Mouse (Mus musculus): ENCODE data around the gene Dtx2. TPM values are rescaled to one million over a fixed set of nuclear protein-coding genes. Genes with fewer than 3 reads are reported as not detected.

The Dtx2 gene
- polyA plus RNA-seq, 1 experiment from 2014 or later: 28.8 TPM

GRCm38 (mm10) chr5:135979381-135979780, 15.2 kb upstream of the Dtx2 start:
- Histone ChIP-seq H3K27me3 (no peaks in the 10 kb centered on the region), H3K9ac (replicated peaks) (no peak overlapping the region), H3K4me2 (replicated peaks) (no peak overlapping the region), H3K9me3 (no peaks in the 10 kb centered on the region), H3K4me1 (replicated peaks) (no peaks in the 10 kb centered on the region), H3K36me3 (no peaks in the 10 kb centered on the region), H3K4me3 (replicated peaks) (no peak overlapping the region), H3K27ac (no peak overlapping the region)
- ATAC-seq: no peak
- WGBS: 74% methylated on average over 5 of the region's 5 CpGs

- 78% methylated on average over 8 of the region's 8 CpGs for WGBS
- Histone ChIP-seq H3K4me1 (replicated peaks) (no peaks in the 10 kb centered on the region), H3K4me2 (replicated peaks) (no peak within 1 kb of the TSS), H3K27me3 (no peaks in the 10 kb centered on the region), H3K36me3 (no peaks in the 10 kb centered on the region), H3K9me3 (no peaks in the 10 kb centered on the region), H3K9ac (replicated peaks) (no peak within 1 kb of the TSS), H3K27ac (no peak within 1 kb of the TSS), H3K4me3 (replicated peaks) (no peak within 1 kb of the TSS)
- ATAC-seq: no peak
Measured at GRCm38 (mm10) chr5:135979904-135980303, 14.7 kb upstream of the Dtx2 start, which contains the start of gene Zp3. Gene Zp3 (plus strand): TSS chr5:135980099.

GRCm38 (mm10) chr5:135982398-135982797, 12.2 kb upstream of the Dtx2 start:
- Histone ChIP-seq H3K27ac (no peak overlapping the region), H3K27me3 (no peaks in the 10 kb centered on the region), H3K36me3 (no peaks in the 10 kb centered on the region), H3K4me2 (replicated peaks) (no peak overlapping the region), H3K9ac (replicated peaks) (no peak overlapping the region), H3K9me3 (no peaks in the 10 kb centered on the region), H3K4me3 (replicated peaks) (no peak overlapping the region), H3K4me1 (replicated peaks) (no peaks in the 10 kb centered on the region)
- no peak for ATAC-seq
- 35% methylated on average over 6 of the region's 6 CpGs for WGBS

- WGBS: 67% methylated on average over 6 of the region's 6 CpGs
- H3K36me3 ChIP-seq: no peaks in the 10 kb centered on the region
- H3K9me3 ChIP-seq: no peaks in the 10 kb centered on the region
- H3K27me3 ChIP-seq: no peaks in the 10 kb centered on the region
- no peaks in the 10 kb centered on the region for H3K4me1 ChIP-seq (replicated peaks)
- no peak overlapping the region for H3K27ac ChIP-seq
- H3K9ac ChIP-seq (replicated peaks): no peak overlapping the region
- no peak for ATAC-seq
- no peak overlapping the region for H3K4me3 ChIP-seq (replicated peaks)
- no peak overlapping the region for H3K4me2 ChIP-seq (replicated peaks)
Measured at GRCm38 (mm10) chr5:135984546-135985044, 10.0 kb upstream of the Dtx2 start.

GRCm38 (mm10) chr5:135987248-135987647, 7.4 kb upstream of the Dtx2 start:
- no peak for ATAC-seq
- no peak overlapping the region for H3K9ac ChIP-seq (replicated peaks)
- no peaks in the 10 kb centered on the region for H3K9me3 ChIP-seq
- no peaks in the 10 kb centered on the region for H3K27me3 ChIP-seq
- no peak overlapping the region for H3K4me3 ChIP-seq (replicated peaks)
- no peaks in the 10 kb centered on the region for H3K36me3 ChIP-seq
- H3K27ac ChIP-seq: no peak overlapping the region
- H3K4me2 ChIP-seq (replicated peaks): no peak overlapping the region
- H3K4me1 ChIP-seq (replicated peaks): no peaks in the 10 kb centered on the region
- WGBS: 57% methylated on average over 11 of the region's 11 CpGs

GRCm38 (mm10) chr5:135990601-135991000, 4.0 kb upstream of the Dtx2 start:
- peaks cover 4% of the 10 kb centered on the region for H3K4me1 ChIP-seq (replicated peaks)
- no peak overlapping the region for H3K27ac ChIP-seq
- no peaks in the 10 kb centered on the region for H3K36me3 ChIP-seq
- no peak for ATAC-seq
- no peak overlapping the region for H3K9ac ChIP-seq (replicated peaks)
- H3K27me3 ChIP-seq: no peaks in the 10 kb centered on the region
- no peak overlapping the region for H3K4me3 ChIP-seq (replicated peaks)
- no peak overlapping the region for H3K4me2 ChIP-seq (replicated peaks)
- H3K9me3 ChIP-seq: no peaks in the 10 kb centered on the region
- 70% methylated on average over 5 of the region's 5 CpGs for WGBS

GRCm38 (mm10) chr5:135993381-135993965, 1.1 kb upstream of the Dtx2 start:
- H3K36me3 ChIP-seq: peaks cover 22% of the 10 kb centered on the region
- H3K27ac ChIP-seq: no peak overlapping the region
- no peaks in the 10 kb centered on the region for H3K9me3 ChIP-seq
- H3K4me3 ChIP-seq (replicated peaks): no peak overlapping the region
- peaks cover 16% of the 10 kb centered on the region for H3K4me1 ChIP-seq (replicated peaks)
- ATAC-seq: no peak
- no peak overlapping the region for H3K4me2 ChIP-seq (replicated peaks)
- 59% methylated on average over 5 of the region's 5 CpGs for WGBS
- no peak overlapping the region for H3K9ac ChIP-seq (replicated peaks)
- no peaks in the 10 kb centered on the region for H3K27me3 ChIP-seq

- Histone ChIP-seq H3K36me3 (peaks cover 30% of the 10 kb centered on the region), H3K9me3 (no peaks in the 10 kb centered on the region), H3K4me2 (replicated peaks) (no peak overlapping the region), H3K27ac (no peak overlapping the region), H3K9ac (replicated peaks) (no peak overlapping the region), H3K27me3 (no peaks in the 10 kb centered on the region), H3K4me3 (replicated peaks) (peak overlapping the region; percentile 84; the same call in 1 of the 2 replicates), H3K4me1 (replicated peaks) (peaks cover 16% of the 10 kb centered on the region)
- peak; percentile 59 for ATAC-seq
- 70% methylated on average over 8 of the region's 8 CpGs for WGBS
Measured at GRCm38 (mm10) chr5:135994335-135994724, 270 bp upstream of the Dtx2 start.

- Histone ChIP-seq H3K27me3 (no peaks in the 10 kb centered on the region), H3K4me3 (replicated peaks) (peak overlapping the region; percentile 84; the same call in 1 of the 2 replicates), H3K4me2 (replicated peaks) (no peak overlapping the region), H3K9ac (replicated peaks) (no peak overlapping the region; the same call in 1 of the 2 replicates), H3K4me1 (replicated peaks) (peaks cover 16% of the 10 kb centered on the region), H3K36me3 (peaks cover 39% of the 10 kb centered on the region), H3K27ac (no peak overlapping the region), H3K9me3 (no peaks in the 10 kb centered on the region)
- no peak for ATAC-seq
- 91% methylated on average over 8 of the region's 8 CpGs for WGBS
Measured at GRCm38 (mm10) chr5:135996162-135996561, 1.6 kb downstream of the Dtx2 start.

GRCm38 (mm10) chr5:136001222-136001621, 6.6 kb downstream of the Dtx2 start:
- H3K4me2 ChIP-seq (replicated peaks): no peak overlapping the region
- no peak for ATAC-seq
- WGBS: 96% methylated on average over 6 of the region's 6 CpGs
- peaks cover 14% of the 10 kb centered on the region for H3K4me1 ChIP-seq (replicated peaks)
- H3K9ac ChIP-seq (replicated peaks): no peak overlapping the region
- H3K27me3 ChIP-seq: no peaks in the 10 kb centered on the region
- no peak overlapping the region for H3K27ac ChIP-seq
- no peak overlapping the region for H3K4me3 ChIP-seq (replicated peaks)
- H3K36me3 ChIP-seq: peaks cover 52% of the 10 kb centered on the region
- H3K9me3 ChIP-seq: no peaks in the 10 kb centered on the region

GRCm38 (mm10) chr5:136002325-136002724, 7.7 kb downstream of the Dtx2 start:
- no peak for ATAC-seq
- no peak overlapping the region for H3K4me2 ChIP-seq (replicated peaks)
- no peaks in the 10 kb centered on the region for H3K9me3 ChIP-seq
- H3K4me1 ChIP-seq (replicated peaks): 0 out of 2 replicates have a peak, but pooled peaks cover 9% of the 10 kb centered on the region
- H3K9ac ChIP-seq (replicated peaks): 0 out of 2 replicates have a peak overlapping the region, but pooled peaks have one; percentile 5
- no peaks in the 10 kb centered on the region for H3K27me3 ChIP-seq
- H3K27ac ChIP-seq: no peak overlapping the region
- WGBS: 89% methylated on average over 2 of the region's 2 CpGs
- H3K4me3 ChIP-seq (replicated peaks): no peak overlapping the region
- peaks cover 42% of the 10 kb centered on the region for H3K36me3 ChIP-seq

GRCm38 (mm10) chr5:136002751-136003151, 8.2 kb downstream of the Dtx2 start:
- Histone ChIP-seq H3K27me3 (no peaks in the 10 kb centered on the region), H3K9me3 (no peaks in the 10 kb centered on the region), H3K4me1 (replicated peaks) (0 out of 2 replicates have a peak, but pooled peaks cover 9% of the 10 kb centered on the region), H3K4me2 (replicated peaks) (no peak overlapping the region), H3K9ac (replicated peaks) (0 out of 2 replicates have a peak overlapping the region, but pooled peaks have one; percentile 5), H3K4me3 (replicated peaks) (no peak overlapping the region), H3K27ac (no peak overlapping the region), H3K36me3 (peaks cover 38% of the 10 kb centered on the region)
- WGBS: 26% methylated on average over 3 of the region's 3 CpGs
- ATAC-seq: no peak

GRCm38 (mm10) chr5:136004537-136004936, 9.9 kb downstream of the Dtx2 start:
- ATAC-seq: no peak
- Histone ChIP-seq H3K4me1 (replicated peaks) (0 out of 2 replicates have a peak, but pooled peaks cover 9% of the 10 kb centered on the region), H3K9me3 (no peaks in the 10 kb centered on the region), H3K4me2 (replicated peaks) (no peak overlapping the region), H3K4me3 (replicated peaks) (no peak overlapping the region), H3K9ac (replicated peaks) (no peak overlapping the region), H3K36me3 (peaks cover 21% of the 10 kb centered on the region), H3K27me3 (no peaks in the 10 kb centered on the region), H3K27ac (no peak overlapping the region)
- WGBS: 84% methylated on average over 4 of the region's 4 CpGs
